Mouse (Mus musculus) embryonic stem cell, embryonic (primary cell): ENCODE results near the gene Znhit6.

Source experiments
- CTCF ChIA-PET, 4 experiments: fragments of 300-600 bp in 2 of 4; fragments of 350-600 bp in 2 of 4; sonication (Branson Sonifier 250); formaldehyde crosslinking; loops; one replicate each; lab custom pipeline; 2022; ENCODE audit warnings: inconsistent platforms in 2 of 4; lab: Charles Lee
- POLR2A ChIA-PET, 4 experiments: fragments of 300-600 bp in 2 of 4; fragments of 350-600 bp in 2 of 4; sonication (Branson Sonifier 250); formaldehyde crosslinking; loops; one replicate each; lab custom pipeline; 2022; ENCODE audit warnings: antibody characterized with exemption in 4 of 4, inconsistent platforms in 1 of 4; lab: Charles Lee

The Znhit6 gene

GRCm38 (mm10) chr3:145627830-145628229, 51.8 kb downstream of the Znhit6 start:
- ChIA-PET CTCF (interaction anchor here in 2 of 4 experiments (0.6 to 0.9 kb wide), 3 partner anchors 159 to 628 kb away, joined by 3 read pairs; no protein-coding TSS in a partner anchor), POLR2A (interaction anchor here in 2 of 4 experiments (0.6 to 1.8 kb wide), 4 partner anchors 19 to 23 kb away, joined by 3 to 6 read pairs (median 4); partner anchors contain the start of gene Ccn1 (in 2 of the 2))

DNA sequence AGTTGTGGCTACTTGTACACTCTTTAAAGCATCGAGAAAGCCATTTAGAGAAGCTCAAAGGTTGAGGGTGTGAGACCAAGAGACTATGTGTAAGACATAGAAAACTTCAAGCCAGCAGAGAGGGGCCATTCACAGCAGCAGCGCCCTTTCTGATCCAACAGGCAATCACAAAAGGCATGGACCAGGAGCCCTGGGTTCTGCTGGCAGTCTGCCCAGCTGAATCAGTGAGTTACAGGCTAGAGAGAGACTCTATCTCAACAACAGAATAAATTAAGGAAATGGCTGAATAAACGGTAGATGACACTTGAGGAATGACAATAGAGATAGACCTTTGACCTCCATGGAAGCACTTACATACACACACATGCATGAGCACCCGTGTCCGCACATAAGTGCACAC, 52.6 kb downstream of the Znhit6 start:
- ChIA-PET CTCF (interaction anchor here in 2 of 4 experiments (0.6 to 0.9 kb wide), 2 partner anchors 313 to 480 kb away, joined by 3 to 7 read pairs; partner anchors contain the start of gene Wdr63 (in 1 of the 2)), POLR2A (interaction anchor here in 2 of 4 experiments (0.6 to 1.2 kb wide), 3 partner anchors 21 to 296 kb away, joined by 3 to 6 read pairs (median 3); partner anchors contain the start of gene Ccn1 (in 1 of the 2))

DNA sequence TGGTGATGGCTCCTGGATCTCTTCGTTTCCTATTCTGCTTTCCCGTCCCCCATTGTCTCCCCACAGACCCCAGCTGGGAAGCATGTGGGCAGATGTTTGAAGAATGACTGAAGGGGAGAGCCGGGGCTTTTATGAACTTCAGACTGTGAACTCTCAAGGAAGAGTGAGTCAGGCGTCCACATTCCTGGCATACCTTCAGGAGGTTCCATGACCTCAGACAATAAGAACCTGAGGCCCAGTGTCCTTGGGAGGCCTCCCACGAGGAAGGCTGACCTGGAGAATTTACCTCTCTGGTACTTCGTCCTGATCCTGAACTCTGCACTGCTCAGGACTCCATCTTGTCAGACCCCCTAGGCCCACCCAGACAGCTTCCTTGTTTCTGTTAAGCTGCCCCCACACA, 56.9 kb downstream of the Znhit6 start:
- ChIA-PET POLR2A (interaction anchor here (0.6 to 11.2 kb wide), 24 partner anchors 9 to 418 kb away, joined by 3 to 91 read pairs (median 4); partner anchors contain the start of genes Ccn1 (in 4 of the 4) and 2410004B18Rik (in 1 of the 4)), CTCF (interaction anchor here in 1 of 4 experiments (1.3 kb wide), 1 partner anchor 15 kb away, joined by 5 read pairs; no protein-coding TSS in a partner anchor)

DNA sequence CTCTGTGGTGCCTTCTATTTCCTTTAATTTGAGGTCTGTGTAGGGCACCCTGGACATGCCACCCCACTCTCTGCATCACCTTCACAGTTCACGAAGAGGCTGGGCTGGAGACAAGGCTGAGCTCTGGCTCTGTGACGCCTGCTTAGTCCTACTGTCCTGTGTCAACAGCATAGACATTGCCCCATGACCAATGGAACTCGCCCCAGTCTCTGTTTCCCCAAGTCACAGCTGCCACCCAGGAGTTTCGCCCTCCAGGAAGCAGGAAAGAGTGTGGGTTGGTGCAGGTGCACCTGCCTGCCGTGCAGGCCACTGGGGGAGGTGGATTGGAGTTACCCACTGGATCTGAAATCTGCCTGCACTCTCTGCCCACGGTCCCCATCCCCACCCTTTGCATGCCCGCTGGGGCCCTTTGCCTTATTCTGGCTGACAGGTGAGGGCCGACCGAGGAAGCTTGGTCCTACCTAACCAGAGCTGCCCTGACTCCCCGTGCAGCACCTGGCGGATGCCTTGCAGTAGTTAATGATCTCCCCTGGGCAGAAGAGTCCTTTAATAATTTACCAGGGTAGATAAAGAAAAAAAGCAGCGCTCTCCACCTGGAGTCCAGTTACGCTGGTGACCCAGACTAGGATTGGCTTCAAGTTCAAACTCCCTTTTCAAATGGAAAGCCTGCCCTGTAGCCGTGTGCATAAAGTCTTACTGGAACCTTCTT, 58.2 kb downstream of the Znhit6 start:
- ChIA-PET POLR2A (interaction anchor here (0.8 to 11.2 kb wide), 19 partner anchors 8 to 353 kb away, joined by 3 to 91 read pairs (median 5); partner anchors contain the start of genes Ccn1 (in 4 of the 4) and Ddah1 (in 1 of the 4)), CTCF (interaction anchor here in 2 of 4 experiments (0.5 to 1.3 kb wide), 3 partner anchors 14 to 222 kb away, joined by 4 to 5 read pairs (median 4); no protein-coding TSS in a partner anchor)

GRCm38 (mm10) chr3:145640170-145640569, 64.2 kb downstream of the Znhit6 start:
- POLR2A ChIA-PET: interaction anchor here in 3 of 4 experiments (0.7 to 11.2 kb wide), 3 partner anchors 9 to 10 kb away, joined by 3 to 91 read pairs (median 25); partner anchors contain the start of gene Ccn1 (in 3 of the 3)
- CTCF ChIA-PET: no interaction called here

DNA sequence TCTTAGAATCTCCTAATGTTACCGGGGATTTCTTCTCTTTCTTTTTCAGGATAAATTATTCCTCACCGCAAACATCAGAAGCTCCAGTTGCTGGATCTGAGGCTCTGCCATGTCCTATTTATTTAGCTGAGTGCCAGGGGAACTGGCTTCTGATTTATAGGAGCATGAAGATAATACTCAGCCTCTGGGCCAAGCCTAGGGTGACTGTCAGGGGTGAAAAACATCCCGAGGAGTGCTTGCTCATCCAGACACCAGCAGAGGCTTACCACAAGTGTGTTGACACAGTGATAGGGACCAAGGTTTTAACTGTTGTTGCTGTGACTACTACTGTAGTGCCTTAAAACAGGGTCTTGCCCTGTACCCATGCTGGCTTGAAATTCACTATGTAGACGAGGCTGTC, 64.6 kb downstream of the Znhit6 start:
- CTCF ChIA-PET: no interaction called here

DNA sequence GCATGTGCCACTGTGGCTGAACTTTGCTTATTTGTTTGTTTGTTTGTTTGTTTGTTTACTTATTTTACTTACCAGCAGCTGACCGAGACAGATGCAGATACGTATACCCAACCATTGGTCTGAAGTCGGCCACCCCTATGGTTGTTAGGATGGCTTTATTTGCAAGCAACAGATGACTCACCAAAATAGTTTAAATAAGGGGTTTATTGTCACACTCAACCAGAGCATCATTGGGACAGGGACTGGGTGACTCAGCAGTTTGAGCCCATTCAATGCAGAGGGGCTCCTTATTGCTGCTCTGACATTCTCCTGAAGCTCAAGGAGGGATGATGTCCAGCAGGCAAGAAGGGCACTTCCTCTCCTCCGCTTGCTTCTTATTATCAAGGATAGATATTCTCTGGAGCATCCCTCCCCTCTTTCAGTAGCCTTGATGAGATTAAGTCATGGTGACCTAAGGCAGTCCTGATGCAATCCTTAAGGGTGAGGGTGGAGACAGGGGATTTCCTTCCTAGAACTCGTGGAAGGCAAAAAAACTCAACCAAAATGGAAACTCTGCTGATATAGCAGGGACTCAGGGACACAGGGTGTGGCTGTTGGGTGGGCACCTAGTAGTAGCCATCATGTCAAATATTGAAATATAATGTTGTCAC, 65.2 kb downstream of the Znhit6 start:
- POLR2A ChIA-PET: interaction anchor here in 2 of 4 experiments (0.9 to 3.0 kb wide), 4 partner anchors 8 to 61 kb away, joined by 3 to 11 read pairs (median 4); partner anchors contain the start of gene Ccn1 (in 1 of the 2)
- CTCF ChIA-PET: no interaction called here

More for the DNA sequence above, 64.6 kb downstream of the Znhit6 start:
- POLR2A ChIA-PET: interaction anchor here in 2 of 4 experiments (1.0 to 11.2 kb wide), 4 partner anchors 9 to 10 kb away, joined by 4 to 91 read pairs (median 18); partner anchors contain the start of gene Ccn1 (in 2 of the 2)

DNA sequence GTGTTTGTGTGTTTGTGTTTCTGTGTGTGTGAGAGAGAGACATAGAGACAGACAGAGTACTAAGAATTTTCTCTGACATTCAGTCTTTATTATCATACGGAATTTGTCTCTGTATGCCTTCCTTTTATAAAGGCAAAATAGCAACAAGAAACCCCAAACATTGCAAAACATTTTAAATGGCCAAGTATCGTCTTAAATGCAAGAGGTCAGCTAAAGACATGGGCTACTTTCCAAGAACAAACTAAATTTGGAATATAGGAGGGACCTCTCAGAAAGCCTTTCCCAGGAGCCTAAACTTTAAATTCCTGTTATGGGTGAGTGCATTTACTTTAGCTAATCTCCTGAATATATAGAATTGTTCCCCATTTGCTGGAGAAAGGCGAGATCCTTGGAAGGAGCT, 65.9 kb downstream of the Znhit6 start:
- ChIA-PET POLR2A (interaction anchor here in 2 of 4 experiments (0.9 to 3.0 kb wide), 7 partner anchors 8 to 283 kb away, joined by 3 to 16 read pairs (median 9); no protein-coding TSS in a partner anchor), CTCF (no interaction called here)

- POLR2A ChIA-PET: interaction anchor here in 2 of 4 experiments (0.9 to 3.0 kb wide), 6 partner anchors 8 to 282 kb away, joined by 3 to 16 read pairs (median 10); no protein-coding TSS in a partner anchor
- CTCF ChIA-PET: no interaction called here
These were observed 66.9 kb downstream of the Znhit6 start for GRCm38 (mm10) chr3:145642861-145643260.

DNA sequence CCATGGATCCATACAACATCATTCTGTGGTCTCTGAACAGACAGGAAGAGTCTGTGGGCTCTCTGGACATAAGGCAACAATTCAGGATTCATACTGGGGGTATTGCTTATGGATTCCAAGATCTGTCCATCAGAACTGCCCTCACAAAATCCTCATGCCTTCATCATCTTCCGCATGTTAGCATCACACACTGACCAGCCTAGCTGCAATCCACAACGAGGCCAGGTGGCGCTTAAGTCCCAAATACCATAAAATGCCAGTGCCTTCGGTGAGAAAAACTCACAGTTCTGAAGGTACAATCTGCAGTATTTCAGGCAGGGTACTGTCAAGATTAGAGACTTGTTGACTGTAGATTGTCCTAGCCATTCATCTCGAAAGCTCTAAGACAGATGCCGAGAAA, 69.5 kb downstream of the Znhit6 start:
- ChIA-PET CTCF (no interaction called here), POLR2A (interaction anchor here in 2 of 4 experiments (1.0 to 2.5 kb wide), 4 partner anchors 11 to 35 kb away, joined by 3 to 9 read pairs (median 4); no protein-coding TSS in a partner anchor)

- ChIA-PET CTCF (interaction anchor here in 1 of 4 experiments (0.6 kb wide), 1 partner anchor 149 kb away, joined by 3 read pairs; no protein-coding TSS in a partner anchor), POLR2A (interaction anchor here in 2 of 4 experiments (0.6 to 2.5 kb wide), 4 partner anchors 12 to 36 kb away, joined by 3 to 9 read pairs (median 3); no protein-coding TSS in a partner anchor)
These were observed 70.0 kb downstream of the Znhit6 start for GRCm38 (mm10) chr3:145646009-145646408.

GRCm38 (mm10) chr3:145646666-145647065, 70.7 kb downstream of the Znhit6 start:
- ChIA-PET POLR2A (interaction anchor here in 1 of 4 experiments (0.6 to 2.5 kb wide), 2 partner anchors 13 to 19 kb away, joined by 3 to 9 read pairs; no protein-coding TSS in a partner anchor), CTCF (interaction anchor here in 1 of 4 experiments (0.6 kb wide), 1 partner anchor 148 kb away, joined by 3 read pairs; no protein-coding TSS in a partner anchor)

- CTCF ChIA-PET: interaction anchor here in 1 of 4 experiments (1.5 kb wide), 1 partner anchor 14 kb away, joined by 5 read pairs; no protein-coding TSS in a partner anchor
- POLR2A ChIA-PET: interaction anchor here in 2 of 4 experiments (0.6 to 5.4 kb wide), 6 partner anchors 12 to 278 kb away, joined by 3 to 91 read pairs (median 10); no protein-coding TSS in a partner anchor
These were observed 71.4 kb downstream of the Znhit6 start for GRCm38 (mm10) chr3:145647416-145647815.

DNA sequence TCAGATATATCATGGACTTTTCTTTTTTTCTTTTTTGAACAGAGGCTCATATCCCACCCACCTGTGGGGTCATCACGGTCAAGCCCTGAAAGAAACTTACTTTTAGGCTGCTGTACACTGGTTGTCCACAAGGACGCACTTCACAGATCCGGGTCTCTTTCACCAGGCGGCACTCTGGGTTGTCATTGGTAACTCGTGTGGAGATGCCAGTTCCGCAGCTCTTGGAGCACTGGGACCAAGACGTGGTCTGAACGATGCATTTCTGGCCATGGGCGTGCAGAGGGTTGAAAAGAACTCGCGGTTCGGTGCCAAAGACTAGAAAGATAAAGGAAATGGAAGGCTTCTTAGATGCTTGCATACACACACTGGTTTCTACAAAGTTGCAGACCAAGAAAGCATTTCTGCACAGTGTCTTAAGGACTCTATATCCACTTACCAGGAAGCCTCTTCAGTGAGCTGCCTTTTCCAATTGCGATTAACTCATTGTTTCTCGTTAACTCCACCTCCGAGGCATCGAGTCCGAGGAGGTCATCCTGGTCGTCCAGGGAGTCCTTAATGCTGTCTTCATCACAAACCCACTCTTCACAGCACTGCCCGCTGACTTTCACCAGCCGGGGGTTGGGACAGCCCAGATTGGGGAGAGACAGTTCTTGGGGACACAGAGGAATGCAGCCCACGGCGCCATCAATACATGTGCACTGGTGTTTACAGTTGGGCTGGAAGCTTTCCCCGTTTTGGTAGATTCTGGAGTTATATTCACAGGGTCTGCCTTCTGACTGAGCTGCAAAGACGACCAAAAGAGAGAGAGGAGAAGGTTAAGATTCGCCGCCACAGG, 72.3 kb downstream of the Znhit6 start:
- ChIA-PET POLR2A (interaction anchor here in 3 of 4 experiments (0.6 to 5.4 kb wide), 30 partner anchors 7 to 359 kb away, joined by 3 to 91 read pairs (median 6); partner anchors contain the start of gene Ddah1 (in 2 of the 3)), CTCF (interaction anchor here in 1 of 4 experiments (1.2 to 1.5 kb wide), 3 partner anchors 13 to 236 kb away, joined by 3 to 5 read pairs (median 3); no protein-coding TSS in a partner anchor)

DNA sequence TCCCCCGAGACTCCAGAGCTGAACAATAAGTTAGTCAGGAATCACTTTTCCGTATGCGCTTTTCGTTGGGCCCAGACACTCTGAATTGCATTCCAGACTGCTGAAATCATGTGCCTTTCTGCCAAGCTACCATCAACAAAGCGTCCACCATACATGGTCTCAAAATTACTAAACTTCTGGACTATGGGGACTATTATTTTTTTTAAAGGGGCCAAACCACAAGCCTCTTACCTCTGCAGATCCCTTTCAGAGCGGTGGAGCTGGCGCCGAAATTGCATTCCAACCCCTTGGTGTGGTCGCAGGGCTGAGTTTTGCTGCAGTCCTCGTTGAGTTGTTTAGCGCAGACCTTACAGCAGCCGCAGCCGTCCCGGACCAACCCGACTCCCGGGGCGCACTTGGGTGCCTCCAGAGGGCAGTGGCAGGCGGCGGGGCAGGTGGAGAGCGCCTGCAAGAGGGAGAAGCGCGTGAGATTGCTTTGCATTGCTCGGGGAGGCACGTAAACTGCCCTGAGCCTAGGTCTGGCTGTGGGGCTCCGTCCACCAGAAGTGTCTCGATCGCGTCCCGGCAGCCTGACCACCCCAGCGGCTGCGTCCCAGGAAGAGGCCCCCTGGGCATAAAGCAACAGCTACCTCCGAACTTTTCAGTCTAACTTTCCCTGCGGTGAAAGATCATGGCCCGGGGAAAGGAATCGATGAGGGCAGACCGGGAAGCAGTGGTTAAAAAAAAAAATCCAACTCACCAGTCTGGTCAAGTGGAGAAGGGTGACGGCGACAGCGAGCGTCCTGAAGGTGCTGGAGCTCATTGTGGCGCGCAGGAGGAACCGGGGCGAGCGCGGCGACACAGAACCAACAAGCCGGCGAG, 73.2 kb downstream of the Znhit6 start:
- POLR2A ChIA-PET: interaction anchor here in 3 of 4 experiments (0.6 to 5.4 kb wide), 89 partner anchors 8 to 840 kb away, joined by 3 to 91 read pairs (median 4); partner anchors contain the start of genes Ddah1 (in 3 of the 3), Bcl10 (in 2 of the 3), 2410004B18Rik (in 1 of the 3) and Syde2 (in 1 of the 3)

More for the DNA sequence above, 73.2 kb downstream of the Znhit6 start:
- CTCF ChIA-PET: interaction anchor here in 3 of 4 experiments (0.7 to 1.5 kb wide), 8 partner anchors 11 to 264 kb away, joined by 3 to 9 read pairs (median 4); no protein-coding TSS in a partner anchor
